Mouse (Mus musculus): ENCODE measurements around the gene Kcnb1. TPM values are rescaled to one million over a fixed set of nuclear protein-coding genes. Genes with fewer than 3 reads are reported as not detected.

Gene Kcnb1
- polyA plus RNA-seq, 1 experiment, result 0.45 TPM

- TF ChIP-seq POLR2A (IDR thresholded peaks at IDR 0.05; ENCODE audit: borderline replicate concordance, control insufficient read depth, low read depth, low read length), result no peak
- no peak for TF ChIP-seq CTCF (IDR thresholded peaks at IDR 0.05; ENCODE audit: control insufficient read depth, insufficient read depth, low read length)
- 80% methylated on average over 11 of the region's 11 CpGs for WGBS
- Histone ChIP-seq H3K4me3 (replicated peaks; ENCODE audit: control insufficient read depth, low read depth, low read length) (no peak overlapping the region), H3K4me1 (ENCODE audit: control insufficient read depth, insufficient read depth, low read length) (peaks cover 7% of the 10 kb centered on the region), H3K27ac (ENCODE audit: control insufficient read depth, insufficient read depth, low read depth, low read length, poor library complexity) (no peak overlapping the region)
These were observed 103.9 kb downstream of the Kcnb1 start for GRCm38 (mm10) chr2:167086092-167086491.

- H3K4me1 ChIP-seq (ENCODE audit: control insufficient read depth, insufficient read depth, low read length), result peaks cover 7% of the 10 kb centered on the region
- TF ChIP-seq POLR2A (IDR thresholded peaks at IDR 0.05; ENCODE audit: borderline replicate concordance, control insufficient read depth, low read depth, low read length), result no peak
- no peak for TF ChIP-seq CTCF (IDR thresholded peaks at IDR 0.05; ENCODE audit: control insufficient read depth, insufficient read depth, low read length)
- H3K4me3 ChIP-seq (replicated peaks; ENCODE audit: control insufficient read depth, low read depth, low read length), result no peak overlapping the region
- H3K27ac ChIP-seq (ENCODE audit: control insufficient read depth, insufficient read depth, low read depth, low read length, poor library complexity), result peak overlapping the region; percentile 2; the same call in 1 of the 2 replicates
- WGBS, result under 1% methylated on average over 4 of the region's 4 CpGs
These were observed 108.3 kb downstream of the Kcnb1 start for GRCm38 (mm10) chr2:167081639-167082038.

GRCm38 (mm10) chr2:167081135-167081534 is 108.8 kb downstream of the Kcnb1 start:
- 31% methylated on average over 6 of the region's 6 CpGs for WGBS
- H3K27ac ChIP-seq (ENCODE audit: control insufficient read depth, insufficient read depth, low read depth, low read length, poor library complexity), result peak overlapping the region; percentile 44
- H3K4me3 ChIP-seq (replicated peaks; ENCODE audit: control insufficient read depth, low read depth, low read length), result no peak overlapping the region
- no peak for TF ChIP-seq POLR2A (IDR thresholded peaks at IDR 0.05; ENCODE audit: borderline replicate concordance, control insufficient read depth, low read depth, low read length)
- H3K4me1 ChIP-seq (ENCODE audit: control insufficient read depth, insufficient read depth, low read length), result peaks cover 7% of the 10 kb centered on the region

- H3K4me3 ChIP-seq (replicated peaks; ENCODE audit: control insufficient read depth, low read depth, low read length), result no peak overlapping the region
- 76% methylated on average over 3 of the region's 3 CpGs for WGBS
- TF ChIP-seq CTCF (IDR thresholded peaks at IDR 0.05; ENCODE audit: control insufficient read depth, insufficient read depth, low read length) (no peak), POLR2A (IDR thresholded peaks at IDR 0.05; ENCODE audit: borderline replicate concordance, control insufficient read depth, low read depth, low read length) (no peak)
- H3K27ac ChIP-seq (ENCODE audit: control insufficient read depth, insufficient read depth, low read depth, low read length, poor library complexity), result no peak overlapping the region
- H3K4me1 ChIP-seq (ENCODE audit: control insufficient read depth, insufficient read depth, low read length), result peaks cover 7% of the 10 kb centered on the region
These were observed 109.6 kb downstream of the Kcnb1 start for GRCm38 (mm10) chr2:167080387-167080786.

- no peak for TF ChIP-seq CTCF (IDR thresholded peaks at IDR 0.05; ENCODE audit: control insufficient read depth, insufficient read depth, low read length)
- no peak for TF ChIP-seq POLR2A (IDR thresholded peaks at IDR 0.05; ENCODE audit: borderline replicate concordance, control insufficient read depth, low read depth, low read length)
- WGBS, result 80% methylated on average over 18 of the region's 18 CpGs
- no peak overlapping the region for H3K27ac ChIP-seq (ENCODE audit: control insufficient read depth, insufficient read depth, low read depth, low read length, poor library complexity)
- peaks cover 7% of the 10 kb centered on the region for H3K4me1 ChIP-seq (ENCODE audit: control insufficient read depth, insufficient read depth, low read length)
- no peak overlapping the region for H3K4me3 ChIP-seq (replicated peaks; ENCODE audit: control insufficient read depth, low read depth, low read length)
These were observed 110.3 kb downstream of the Kcnb1 start for GRCm38 (mm10) chr2:167079535-167080257.

- no peak overlapping the region for H3K4me3 ChIP-seq (replicated peaks; ENCODE audit: control insufficient read depth, low read depth, low read length)
- H3K27ac ChIP-seq (ENCODE audit: control insufficient read depth, insufficient read depth, low read depth, low read length, poor library complexity), result no peak overlapping the region
- WGBS, result 63% methylated on average over 9 of the region's 9 CpGs
- TF ChIP-seq POLR2A (IDR thresholded peaks at IDR 0.05; ENCODE audit: borderline replicate concordance, control insufficient read depth, low read depth, low read length) (no peak), CTCF (IDR thresholded peaks at IDR 0.05; ENCODE audit: control insufficient read depth, insufficient read depth, low read length) (no peak)
- peaks cover 7% of the 10 kb centered on the region for H3K4me1 ChIP-seq (ENCODE audit: control insufficient read depth, insufficient read depth, low read length)
These were observed 110.9 kb downstream of the Kcnb1 start for GRCm38 (mm10) chr2:167078931-167079495.

- TF ChIP-seq CTCF (IDR thresholded peaks at IDR 0.05; ENCODE audit: control insufficient read depth, insufficient read depth, low read length), result no peak
- TF ChIP-seq POLR2A (IDR thresholded peaks at IDR 0.05; ENCODE audit: borderline replicate concordance, control insufficient read depth, low read depth, low read length), result no peak
- 45% methylated on average over 7 of the region's 7 CpGs for WGBS
- Histone ChIP-seq H3K4me1 (ENCODE audit: control insufficient read depth, insufficient read depth, low read length) (peaks cover 7% of the 10 kb centered on the region), H3K4me3 (replicated peaks; ENCODE audit: control insufficient read depth, low read depth, low read length) (no peak overlapping the region), H3K27ac (ENCODE audit: control insufficient read depth, insufficient read depth, low read depth, low read length, poor library complexity) (no peak overlapping the region)
These were observed 111.5 kb downstream of the Kcnb1 start for GRCm38 (mm10) chr2:167078486-167078885.

GRCm38 (mm10) chr2:167077199-167077962 is 112.6 kb downstream of the Kcnb1 start:
- no peak overlapping the region for H3K27ac ChIP-seq (ENCODE audit: control insufficient read depth, insufficient read depth, low read depth, low read length, poor library complexity)
- H3K4me1 ChIP-seq (ENCODE audit: control insufficient read depth, insufficient read depth, low read length), result peaks cover 6% of the 10 kb centered on the region
- 79% methylated on average over 11 of the region's 11 CpGs for WGBS
- no peak overlapping the region for H3K4me3 ChIP-seq (replicated peaks; ENCODE audit: control insufficient read depth, low read depth, low read length)
- TF ChIP-seq CTCF (IDR thresholded peaks at IDR 0.05; ENCODE audit: control insufficient read depth, insufficient read depth, low read length) (no peak), POLR2A (IDR thresholded peaks at IDR 0.05; ENCODE audit: borderline replicate concordance, control insufficient read depth, low read depth, low read length) (no peak)
